Mouse (Mus musculus) erythroblast, embryonic 14.5 days (primary cell): ENCODE data around the gene Notum. TPM values are rescaled to one million over a fixed set of nuclear protein-coding genes. Genes with fewer than 3 reads are reported as not detected.
A peak's percentile ranks its signal among the peaks of the same experiment; 100 is the strongest.

Experiments used
- H3K27me3 ChIP-seq: 2 replicates; pipeline ENCODE4 v1.6.1; 2012; ENCODE audit warnings: inconsistent platforms; ENCODE audit not compliant: control insufficient read depth
- H3K36me3 ChIP-seq: 2 replicates; pipeline ENCODE4 v1.6.1; 2012; ENCODE audit warnings: mild to moderate bottlenecking, inconsistent platforms; ENCODE audit not compliant: control insufficient read depth
- H3K4me1 ChIP-seq: 2 replicates; pipeline ENCODE4 v1.6.1; 2012; ENCODE audit warnings: inconsistent platforms; ENCODE audit not compliant: control insufficient read depth
- H3K4me3 ChIP-seq: replicated peaks from 2 replicates; pipeline ENCODE3; 2012; ENCODE audit warnings: moderate library complexity, mild to moderate bottlenecking, inconsistent platforms
- H3K9me3 ChIP-seq: 2 replicates; pipeline ENCODE4 v1.6.1; 2012; ENCODE audit warnings: low read length, inconsistent platforms, mixed read lengths; ENCODE audit not compliant: control insufficient read depth
- GATA1 ChIP-seq: IDR thresholded peaks from 2 replicates; pipeline ENCODE4 v1.6.1; 2012; ENCODE audit warnings: low read length, inconsistent platforms, mixed read lengths
- TAL1 ChIP-seq: IDR thresholded peaks from 3 replicates; pipeline ENCODE4 v1.6.1; 2012; ENCODE audit warnings: low read length, inconsistent platforms, mixed read lengths
- polyA plus RNA-seq: library from polyadenylated mRNA; stranded (reverse); fragments of >175 nt; gene quantifications from 2 replicates; pipeline ENCODE4 v1.2.3, GENCODE M21; 2012

Gene Notum
- polyA plus RNA-seq, 1 experiment: 0.02 TPM

DNA sequence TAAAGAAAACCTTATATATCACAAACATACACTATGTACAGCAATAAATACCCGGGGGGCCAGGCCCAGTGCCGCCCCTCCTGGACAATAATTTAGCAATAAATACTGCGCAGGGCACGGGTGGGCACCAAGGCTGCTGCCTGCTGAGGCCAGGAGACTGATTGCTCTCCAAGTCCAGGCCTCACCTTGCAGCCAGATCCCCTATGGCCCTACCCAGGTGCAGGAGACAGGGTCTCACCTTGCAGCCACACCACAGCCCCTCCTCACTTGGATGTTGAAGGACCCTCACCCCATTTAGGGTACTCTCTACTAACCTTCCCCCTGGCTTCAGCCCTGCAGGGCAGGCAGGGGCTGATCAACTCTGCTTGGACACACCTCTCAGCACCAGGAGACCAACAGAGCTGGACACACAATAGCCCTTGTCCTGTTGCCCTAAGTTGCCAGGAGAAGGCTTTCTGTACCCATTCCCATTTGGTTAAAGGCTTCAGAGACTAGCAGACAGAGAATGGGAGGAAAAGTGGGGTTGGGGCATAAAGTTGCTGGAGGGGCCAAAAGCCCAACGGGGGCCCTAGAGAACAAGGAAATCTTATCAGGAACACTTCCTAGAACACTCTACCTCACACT is 35.7 kb downstream of the Notum start, which contains the start of gene Sirt7:
Gene Sirt7 (minus strand): TSS at position 89 of the 624 bp plus-strand sequence.
- Histone ChIP-seq H3K27me3 (no peaks in the 10 kb centered on the region), H3K4me3 (peak within 1 kb of the TSS; percentile 82), H3K4me1 (peaks cover 78% of the 10 kb centered on the region), H3K36me3 (peaks cover 91% of the 10 kb centered on the region), H3K9me3 (no peaks in the 10 kb centered on the region)
- no peak for TF ChIP-seq GATA1

DNA sequence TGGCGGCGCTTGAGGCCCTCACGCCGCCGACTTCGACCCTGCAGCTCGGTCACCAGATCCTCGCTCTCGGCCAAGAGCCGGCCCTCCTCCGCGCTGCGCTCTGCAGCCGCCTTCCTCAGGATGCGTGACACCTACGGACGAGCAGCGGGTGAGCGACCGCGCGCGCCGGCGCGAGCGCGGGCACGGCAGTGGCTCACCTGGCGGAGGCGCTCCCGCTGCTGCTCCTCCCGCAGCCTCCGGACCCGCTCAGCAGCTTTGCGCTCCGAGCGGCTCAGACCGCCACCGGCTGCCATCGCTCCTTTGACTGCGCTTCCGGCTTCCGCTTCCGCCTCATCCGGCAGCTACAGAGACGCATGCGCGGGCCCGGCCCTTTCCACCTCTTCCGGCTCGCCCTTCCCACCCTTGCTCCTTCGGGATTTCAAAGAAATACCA is 36.3 kb downstream of the Notum start:
- H3K9me3 ChIP-seq: no peaks in the 10 kb centered on the region
- H3K4me3 ChIP-seq: peak overlapping the region; percentile 82
- H3K36me3 ChIP-seq: peaks cover 92% of the 10 kb centered on the region
- peaks cover 75% of the 10 kb centered on the region for H3K4me1 ChIP-seq
- no peaks in the 10 kb centered on the region for H3K27me3 ChIP-seq
- TF ChIP-seq TAL1: no peak
- no peak for TF ChIP-seq GATA1

DNA sequence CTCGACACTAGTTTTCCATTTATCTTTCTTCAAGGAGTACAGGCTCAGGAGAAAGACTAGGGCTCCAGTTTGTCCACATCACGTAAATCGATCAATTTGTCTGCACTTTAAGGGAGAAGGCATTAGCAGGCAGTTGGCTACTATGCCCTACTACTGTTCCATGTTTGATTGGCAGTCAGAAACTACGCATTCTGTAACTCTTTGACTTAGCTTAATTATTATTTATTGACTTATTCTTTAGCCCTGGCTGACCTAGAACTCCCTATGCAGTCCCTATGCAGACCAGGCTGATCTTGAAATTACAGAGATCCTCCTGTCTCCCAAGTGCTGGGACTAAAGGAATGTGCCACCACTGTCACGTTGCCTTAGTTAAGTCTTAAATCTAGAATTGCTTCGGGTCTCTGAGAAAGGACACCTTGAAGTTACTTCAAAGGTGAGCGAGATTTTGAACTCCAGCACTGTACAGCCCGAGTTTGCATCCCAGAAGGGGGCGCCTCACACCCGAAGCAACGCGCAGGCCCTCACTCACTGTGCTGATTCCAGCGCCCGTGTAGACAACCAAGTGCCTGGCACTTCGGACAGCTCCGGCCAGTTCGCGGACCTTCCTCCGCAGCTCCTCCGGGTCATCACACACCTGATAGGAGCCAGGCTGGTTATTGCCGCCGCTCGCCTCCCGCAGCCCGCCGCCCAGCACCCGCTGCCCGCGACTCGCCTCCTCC is 36.9 kb downstream of the Notum start:
- peaks cover 92% of the 10 kb centered on the region for H3K36me3 ChIP-seq
- H3K4me1 ChIP-seq: peaks cover 71% of the 10 kb centered on the region

GRCm38 (mm10) chr11:120622805-120623204 is 38.2 kb downstream of the Notum start:
- peaks cover 74% of the 10 kb centered on the region for H3K4me1 ChIP-seq
- no peaks in the 10 kb centered on the region for H3K27me3 ChIP-seq
- H3K9me3 ChIP-seq: no peaks in the 10 kb centered on the region

More for the DNA sequence above, 36.9 kb downstream of the Notum start:
- TF ChIP-seq TAL1 (no peak), GATA1 (no peak)
- Histone ChIP-seq H3K4me3 (peak overlapping the region; percentile 82), H3K9me3 (no peaks in the 10 kb centered on the region), H3K27me3 (no peaks in the 10 kb centered on the region)

DNA sequence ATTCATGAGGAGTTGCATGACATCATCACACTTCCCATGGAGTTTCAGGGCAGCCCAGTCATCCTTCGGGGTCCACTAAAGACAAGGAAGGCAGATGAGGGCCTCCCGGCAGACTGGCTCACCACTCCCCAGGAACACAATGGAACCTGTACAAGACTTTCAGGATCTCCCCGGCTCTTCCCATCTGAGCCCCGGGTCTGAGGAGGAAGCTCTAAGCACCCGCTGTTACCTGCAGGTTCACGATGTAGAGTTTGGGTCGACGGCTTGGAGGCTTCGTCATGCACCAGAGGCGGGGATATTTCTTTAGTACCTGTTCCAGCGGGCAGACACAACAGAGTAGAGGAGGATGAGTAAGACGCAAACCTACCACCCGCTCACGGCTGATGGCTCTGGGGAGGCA is 40.8 kb downstream of the Notum start:
- no peak overlapping the region for H3K4me3 ChIP-seq

More at GRCm38 (mm10) chr11:120622805-120623204, 38.2 kb downstream of the Notum start:
- TF ChIP-seq GATA1: no peak
- TF ChIP-seq TAL1: no peak
- Histone ChIP-seq H3K36me3 (peaks cover 92% of the 10 kb centered on the region), H3K4me3 (no peak overlapping the region)

DNA sequence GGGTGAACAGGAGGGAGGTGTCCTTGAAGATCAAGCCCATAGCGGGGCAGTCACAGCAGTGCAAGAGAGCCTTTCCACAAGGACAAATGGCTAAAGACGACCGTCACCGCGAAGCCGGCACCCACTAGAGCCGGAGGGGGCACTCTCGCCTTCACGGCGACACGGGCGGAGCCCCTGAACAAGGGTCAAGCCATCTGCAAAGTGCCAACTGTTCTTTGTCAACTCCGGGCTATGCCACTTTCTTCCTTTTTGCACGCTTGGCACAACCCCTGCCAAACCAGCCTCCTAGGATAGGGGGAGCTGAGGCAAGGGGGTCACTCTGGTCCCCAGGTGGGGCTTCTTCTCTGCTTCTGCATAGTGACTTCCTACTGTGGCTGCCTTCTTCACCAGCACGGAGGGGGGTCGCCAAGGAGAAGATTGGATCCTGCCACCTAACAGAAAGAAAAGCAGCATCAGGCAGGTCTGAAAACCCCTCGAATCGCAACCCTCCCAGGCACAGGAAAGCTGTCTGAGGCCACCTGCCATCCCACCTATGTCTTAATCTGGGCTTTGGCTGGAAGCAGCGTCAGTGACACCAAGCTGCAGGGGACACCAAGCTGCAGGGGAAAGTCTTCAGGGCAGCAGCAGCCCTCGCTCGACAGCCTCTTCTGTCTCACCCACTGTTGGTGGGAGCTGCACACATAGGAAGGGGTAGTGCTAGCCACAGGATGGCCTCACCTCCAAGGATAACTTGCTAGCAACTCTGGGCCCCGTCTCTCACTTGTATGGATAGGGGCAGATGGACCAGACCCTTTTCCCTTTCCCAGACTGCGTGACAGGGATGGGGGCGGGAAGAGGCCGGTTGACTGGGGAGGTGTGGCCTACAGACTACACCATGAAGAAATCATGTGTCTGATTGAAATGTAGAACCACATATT is 42.1 kb downstream of the Notum start:
- Histone ChIP-seq H3K36me3 (peaks cover 87% of the 10 kb centered on the region), H3K9me3 (no peaks in the 10 kb centered on the region), H3K27me3 (no peaks in the 10 kb centered on the region), H3K4me1 (peaks cover 64% of the 10 kb centered on the region), H3K4me3 (peak overlapping the region; percentile 81)
- TF ChIP-seq TAL1: no peak
- no peak for TF ChIP-seq GATA1

More for the DNA sequence above, 40.8 kb downstream of the Notum start:
- no peak for TF ChIP-seq TAL1
- no peak for TF ChIP-seq GATA1
- Histone ChIP-seq H3K36me3 (peaks cover 81% of the 10 kb centered on the region), H3K4me1 (peaks cover 73% of the 10 kb centered on the region), H3K9me3 (no peaks in the 10 kb centered on the region), H3K27me3 (no peaks in the 10 kb centered on the region)

- no peak for TF ChIP-seq TAL1
- TF ChIP-seq GATA1: no peak
- Histone ChIP-seq H3K4me1 (peaks cover 57% of the 10 kb centered on the region), H3K4me3 (peak within 1 kb of the TSS; percentile 81), H3K27me3 (no peaks in the 10 kb centered on the region), H3K9me3 (no peaks in the 10 kb centered on the region), H3K36me3 (peaks cover 87% of the 10 kb centered on the region)
Measured at GRCm38 (mm10) chr11:120617519-120618112, 43.4 kb downstream of the Notum start, which contains the start of gene Pcyt2. TSS of gene Pcyt2 (minus strand) at chr11:120617936.

DNA sequence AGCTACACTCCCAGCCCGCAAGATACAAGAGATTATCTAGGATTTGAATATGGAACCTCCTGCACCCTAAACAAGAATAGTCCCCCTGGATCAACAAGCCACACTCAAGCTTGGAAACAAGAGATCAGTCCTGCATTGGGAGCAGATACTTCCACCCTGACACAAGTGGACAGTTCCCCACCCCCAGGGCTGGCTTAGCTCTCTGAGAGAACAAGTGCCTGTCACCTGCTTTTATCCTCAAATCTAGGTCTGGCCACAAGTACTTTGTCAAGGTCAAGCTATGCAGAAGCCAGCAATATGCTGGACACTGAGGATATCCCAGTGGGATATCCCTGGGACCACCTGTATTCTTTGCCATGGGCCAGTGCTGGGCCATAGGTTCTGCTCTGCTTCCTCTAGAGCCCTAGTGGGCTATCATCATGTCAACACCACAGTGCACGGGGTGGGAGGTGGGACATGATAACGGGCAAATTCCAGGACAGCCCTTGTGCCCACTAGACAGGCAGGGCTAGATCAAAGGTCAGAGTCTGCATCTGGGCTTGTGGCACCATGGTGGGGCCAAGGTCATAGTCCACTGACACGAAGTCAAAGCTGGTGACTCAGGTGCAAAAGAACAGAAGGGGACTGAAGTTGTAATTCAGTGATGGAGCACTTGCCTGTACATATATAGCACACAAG is 44.2 kb downstream of the Notum start:
- H3K4me1 ChIP-seq: peaks cover 51% of the 10 kb centered on the region
- TF ChIP-seq GATA1 (no peak), TAL1 (no peak)
- no peaks in the 10 kb centered on the region for H3K9me3 ChIP-seq
- peak overlapping the region; percentile 81 for H3K4me3 ChIP-seq
- no peaks in the 10 kb centered on the region for H3K27me3 ChIP-seq
- H3K36me3 ChIP-seq: peaks cover 87% of the 10 kb centered on the region
